Mouse (Mus musculus) right cerebral cortex, postnatal 4 days (tissue): ENCODE results near the gene Zfp987.
"Not testable (repeated sequence)": the region's sequence is repeated elsewhere in the genome, so short reads cannot be mapped to it uniquely, and the experiment has no call there.

Experiments
- DNase-seq: peaks from one replicate; pipeline ENCODE4 v3.0.0-alpha.2; 2022

Zfp987 gene

GRCm38 (mm10) chr4:146096998-146097397, at the start of gene Zfp987:
Gene Zfp987, plus strand, starts transcription at chr4:146097298.
- not testable (repeated sequence) for DNase-seq

- not testable (repeated sequence) for DNase-seq
Observed at GRCm38 (mm10) chr4:146052536-146052935, 44.6 kb upstream of the Zfp987 start.

- DNase-seq = not testable (repeated sequence)
Observed at GRCm38 (mm10) chr4:146053445-146053844, 43.7 kb upstream of the Zfp987 start.

- DNase-seq = no peak
Observed at GRCm38 (mm10) chr4:146055335-146055734, 41.8 kb upstream of the Zfp987 start.

GRCm38 (mm10) chr4:146058646-146059045, 38.5 kb upstream of the Zfp987 start:
- not testable (repeated sequence) for DNase-seq

- DNase-seq = not testable (repeated sequence)
Observed at GRCm38 (mm10) chr4:146059078-146059477, 38.0 kb upstream of the Zfp987 start.

GRCm38 (mm10) chr4:146059974-146060693, 37.0 kb upstream of the Zfp987 start:
- DNase-seq = not testable (repeated sequence)

GRCm38 (mm10) chr4:146061082-146061481, 36.0 kb upstream of the Zfp987 start:
- DNase-seq = not testable (repeated sequence)

GRCm38 (mm10) chr4:146062021-146062420, 35.1 kb upstream of the Zfp987 start:
- DNase-seq = not testable (repeated sequence)

GRCm38 (mm10) chr4:146063001-146063400, 34.1 kb upstream of the Zfp987 start:
- not testable (repeated sequence) for DNase-seq

GRCm38 (mm10) chr4:146063621-146064020, 33.5 kb upstream of the Zfp987 start:
- DNase-seq = not testable (repeated sequence)

GRCm38 (mm10) chr4:146064807-146065206, 32.3 kb upstream of the Zfp987 start:
- not testable (repeated sequence) for DNase-seq

GRCm38 (mm10) chr4:146066932-146067580, 30.0 kb upstream of the Zfp987 start:
- not testable (repeated sequence) for DNase-seq

GRCm38 (mm10) chr4:146067594-146067993, 29.5 kb upstream of the Zfp987 start:
- not testable (repeated sequence) for DNase-seq

GRCm38 (mm10) chr4:146073264-146073663, 23.8 kb upstream of the Zfp987 start:
- DNase-seq = not testable (repeated sequence)

GRCm38 (mm10) chr4:146101448-146101847, 4.3 kb downstream of the Zfp987 start:
- DNase-seq = not testable (repeated sequence)

GRCm38 (mm10) chr4:146156524-146156923, 59.4 kb downstream of the Zfp987 start, which contains the start of gene Zfp600:
Gene Zfp600, plus strand, starts transcription at chr4:146156824.
- not testable (repeated sequence) for DNase-seq

- not testable (repeated sequence) for DNase-seq
Observed at GRCm38 (mm10) chr4:146162893-146163292, 65.8 kb downstream of the Zfp987 start.

GRCm38 (mm10) chr4:146167202-146167832, 70.2 kb downstream of the Zfp987 start:
- DNase-seq = not testable (repeated sequence)

- not testable (repeated sequence) for DNase-seq
Observed at GRCm38 (mm10) chr4:146167879-146168532, 70.9 kb downstream of the Zfp987 start.

- DNase-seq = not testable (repeated sequence)
Observed at GRCm38 (mm10) chr4:146168730-146169215, 71.7 kb downstream of the Zfp987 start.

- not testable (repeated sequence) for DNase-seq
Observed at GRCm38 (mm10) chr4:146173378-146174226, 76.5 kb downstream of the Zfp987 start.
